Mouse (Mus musculus) urinary bladder, adult 2 months (tissue): Measurements from ENCODE around the gene Mrpl37. TPM values are rescaled to one million over a fixed set of nuclear protein-coding genes. Genes with fewer than 3 reads are reported as not detected.
"Not testable (repeated sequence)": the region's sequence is repeated elsewhere in the genome, so short reads cannot be mapped to it uniquely, and the experiment has no call there.

Experiments
- DNase-seq: peaks from one replicate; pipeline ENCODE4 v3.0.0; 2022; ENCODE audit warnings: low spot score
- polyA plus RNA-seq: library from polyadenylated mRNA; depleted of rRNA; stranded (reverse); fragments of >200 nt; gene quantifications from 2 replicates; pipeline ENCODE4 v1.2.3, GENCODE M21; 2012; rRNA removed

The Mrpl37 gene
- polyA plus RNA-seq = 60.0 and 64.9 TPM in 2 replicates

GRCm38 (mm10) chr4:107066252-107067124, at the start of gene Mrpl37, which contains the start of gene Cyb5rl:
TSS of gene Mrpl37 (minus strand) at chr4:107066868.
TSS of gene Cyb5rl (plus strand) at chr4:107066988.
- DNase-seq = peak; percentile 89

GRCm38 (mm10) chr4:107114278-107114677, 47.6 kb upstream of the Mrpl37 start:
- no peak for DNase-seq

GRCm38 (mm10) chr4:107109181-107109580, 42.5 kb upstream of the Mrpl37 start:
- not testable (repeated sequence) for DNase-seq

GRCm38 (mm10) chr4:107108291-107108731, 41.6 kb upstream of the Mrpl37 start:
- no peak for DNase-seq

- no peak for DNase-seq
These were observed 40.1 kb upstream of the Mrpl37 start for GRCm38 (mm10) chr4:107106777-107107176.

GRCm38 (mm10) chr4:107102220-107102619, 35.6 kb upstream of the Mrpl37 start:
- DNase-seq = no peak

GRCm38 (mm10) chr4:107098791-107099525, 32.3 kb upstream of the Mrpl37 start:
- no peak for DNase-seq

- no peak for DNase-seq
These were observed 31.7 kb upstream of the Mrpl37 start for GRCm38 (mm10) chr4:107098375-107098774.

- no peak for DNase-seq
These were observed 31.2 kb upstream of the Mrpl37 start for GRCm38 (mm10) chr4:107097871-107098270.

- DNase-seq = no peak
These were observed 30.2 kb upstream of the Mrpl37 start, which contains the start of gene Cdcp2 for GRCm38 (mm10) chr4:107096841-107097373. TSS of gene Cdcp2 (plus strand) at chr4:107096891.

- no peak for DNase-seq
These were observed 29.4 kb upstream of the Mrpl37 start for GRCm38 (mm10) chr4:107096043-107096442.

GRCm38 (mm10) chr4:107094484-107095187, 28.0 kb upstream of the Mrpl37 start:
- no peak for DNase-seq

- no peak for DNase-seq
These were observed 25.0 kb upstream of the Mrpl37 start for GRCm38 (mm10) chr4:107091696-107092095.

- DNase-seq = no peak
These were observed 18.2 kb upstream of the Mrpl37 start for GRCm38 (mm10) chr4:107084858-107085257.

- DNase-seq = no peak
These were observed 17.7 kb upstream of the Mrpl37 start for GRCm38 (mm10) chr4:107084343-107084742.

- no peak for DNase-seq
These were observed 16.5 kb upstream of the Mrpl37 start for GRCm38 (mm10) chr4:107083126-107083525.

- no peak for DNase-seq
These were observed 15.5 kb upstream of the Mrpl37 start for GRCm38 (mm10) chr4:107082185-107082584.

- DNase-seq = no peak
These were observed 13.0 kb upstream of the Mrpl37 start for GRCm38 (mm10) chr4:107079716-107080115.

GRCm38 (mm10) chr4:107078894-107079293, 12.2 kb upstream of the Mrpl37 start:
- DNase-seq = no peak

GRCm38 (mm10) chr4:107075456-107075855, 8.8 kb upstream of the Mrpl37 start:
- no peak for DNase-seq

- no peak for DNase-seq
These were observed 5.7 kb upstream of the Mrpl37 start for GRCm38 (mm10) chr4:107072343-107072742.
